Mouse (Mus musculus): ENCODE data around the gene Nupl1.

DNA sequence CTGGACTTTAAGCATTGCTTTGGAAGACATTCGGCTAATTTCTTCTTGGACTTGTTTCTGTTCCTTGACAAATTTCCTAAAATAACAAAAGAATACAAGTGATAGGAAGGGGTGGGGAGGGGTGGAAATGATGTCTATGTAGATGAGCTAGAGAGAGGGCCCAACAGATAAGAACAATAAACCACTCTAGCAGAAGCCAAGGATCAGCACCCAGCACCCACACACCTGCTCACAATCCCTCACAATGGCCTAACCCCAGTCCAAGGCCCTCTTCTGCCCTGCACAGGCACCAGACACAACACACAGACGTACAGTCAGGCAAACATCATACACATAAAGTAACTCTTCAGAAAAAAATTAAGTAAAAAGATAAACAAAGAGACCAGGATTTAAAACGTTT is 12.7 kb downstream of the Nupl1 start:
- TF ChIP-seq POLR2A (IDR thresholded peaks at IDR 0.05; ENCODE audit: extremely low read depth, insufficient read depth, low read length) (no peak), CTCF (IDR thresholded peaks at IDR 0.05; ENCODE audit: extremely low read depth, insufficient read depth, low read length) (no peak)

All from cortical plate, adult 2 months (tissue).